Mouse (Mus musculus): ENCODE measurements around the gene Tnr. TPM values are rescaled to one million over a fixed set of nuclear protein-coding genes. Genes with fewer than 3 reads are reported as not detected.

The Tnr gene
- polyA plus RNA-seq, 1 experiment from 2014 or later = not detected

- WGBS = 83% methylated on average over 2 of the region's 2 CpGs
- peaks cover 3% of the 10 kb centered on the region; the same call in 1 of the 2 replicates for H3K4me1 ChIP-seq (ENCODE audit: control insufficient read depth, insufficient read depth, low read length)
- no peak overlapping the region for H3K27ac ChIP-seq (ENCODE audit: low read depth, low read length)
- H3K9me3 ChIP-seq (ENCODE audit: control insufficient read depth, low read length) = no peaks in the 10 kb centered on the region
- no peak overlapping the region for H3K4me2 ChIP-seq (replicated peaks; ENCODE audit: low read depth, low read length)
- H3K36me3 ChIP-seq (ENCODE audit: control insufficient read depth, insufficient read depth, low read length) = no peaks in the 10 kb centered on the region
- no peak overlapping the region for H3K9ac ChIP-seq (ENCODE audit: low read depth, low read length)
- no peak overlapping the region for H3K4me3 ChIP-seq (ENCODE audit: low read length)
- ATAC-seq (ENCODE audit: low FRiP score, low TSS enrichment) = no peak
- H3K27me3 ChIP-seq (ENCODE audit: control insufficient read depth, insufficient read depth, low read length) = no peaks in the 10 kb centered on the region
Measured at GRCm38 (mm10) chr1:159743744-159744253, 220.2 kb downstream of the Tnr start.

GRCm38 (mm10) chr1:159745311-159745710 lies 221.7 kb downstream of the Tnr start:
- Histone ChIP-seq H3K4me2 (replicated peaks; ENCODE audit: low read depth, low read length) (no peak overlapping the region), H3K36me3 (ENCODE audit: control insufficient read depth, insufficient read depth, low read length) (no peaks in the 10 kb centered on the region), H3K4me3 (ENCODE audit: low read length) (no peak overlapping the region), H3K27ac (ENCODE audit: low read depth, low read length) (no peak overlapping the region), H3K9me3 (ENCODE audit: control insufficient read depth, low read length) (no peaks in the 10 kb centered on the region), H3K4me1 (ENCODE audit: control insufficient read depth, insufficient read depth, low read length) (peaks cover 3% of the 10 kb centered on the region; the same call in 1 of the 2 replicates), H3K9ac (ENCODE audit: low read depth, low read length) (no peak overlapping the region), H3K27me3 (ENCODE audit: control insufficient read depth, insufficient read depth, low read length) (no peaks in the 10 kb centered on the region)
- ATAC-seq (ENCODE audit: low FRiP score, low TSS enrichment) = no peak
- WGBS = 32% methylated on average over 2 of the region's 2 CpGs

- H3K9ac ChIP-seq (ENCODE audit: low read depth, low read length) = no peak overlapping the region
- no peaks in the 10 kb centered on the region for H3K36me3 ChIP-seq (ENCODE audit: control insufficient read depth, insufficient read depth, low read length)
- no peak overlapping the region for H3K27ac ChIP-seq (ENCODE audit: low read depth, low read length)
- no peak for ATAC-seq (ENCODE audit: low FRiP score, low TSS enrichment)
- 49% methylated on average over 7 of the region's 7 CpGs for WGBS
- H3K4me2 ChIP-seq (replicated peaks; ENCODE audit: low read depth, low read length) = no peak overlapping the region
- H3K4me1 ChIP-seq (ENCODE audit: control insufficient read depth, insufficient read depth, low read length) = peaks cover 3% of the 10 kb centered on the region; the same call in 1 of the 2 replicates
- no peaks in the 10 kb centered on the region for H3K9me3 ChIP-seq (ENCODE audit: control insufficient read depth, low read length)
- H3K4me3 ChIP-seq (ENCODE audit: low read length) = no peak overlapping the region
- no peaks in the 10 kb centered on the region for H3K27me3 ChIP-seq (ENCODE audit: control insufficient read depth, insufficient read depth, low read length)
Measured at GRCm38 (mm10) chr1:159747969-159748368, 224.4 kb downstream of the Tnr start.

- Histone ChIP-seq H3K4me1 (ENCODE audit: control insufficient read depth, insufficient read depth, low read length) (peaks cover under 1% of the 10 kb centered on the region; the same call in 1 of the 2 replicates), H3K4me2 (replicated peaks; ENCODE audit: low read depth, low read length) (no peak overlapping the region), H3K27ac (ENCODE audit: low read depth, low read length) (no peak overlapping the region), H3K27me3 (ENCODE audit: control insufficient read depth, insufficient read depth, low read length) (no peaks in the 10 kb centered on the region), H3K4me3 (ENCODE audit: low read length) (no peak overlapping the region), H3K36me3 (ENCODE audit: control insufficient read depth, insufficient read depth, low read length) (no peaks in the 10 kb centered on the region), H3K9me3 (ENCODE audit: control insufficient read depth, low read length) (no peaks in the 10 kb centered on the region), H3K9ac (ENCODE audit: low read depth, low read length) (no peak overlapping the region)
- ATAC-seq (ENCODE audit: low FRiP score, low TSS enrichment) = no peak
- WGBS = 76% methylated on average over 5 of the region's 5 CpGs
Measured at GRCm38 (mm10) chr1:159750411-159750810, 226.8 kb downstream of the Tnr start.

GRCm38 (mm10) chr1:159750876-159751275 lies 227.3 kb downstream of the Tnr start:
- no peaks in the 10 kb centered on the region for H3K9me3 ChIP-seq (ENCODE audit: control insufficient read depth, low read length)
- H3K4me3 ChIP-seq (ENCODE audit: low read length) = no peak overlapping the region
- WGBS = 33% methylated on average over 6 of the region's 6 CpGs
- H3K9ac ChIP-seq (ENCODE audit: low read depth, low read length) = no peak overlapping the region
- no peaks in the 10 kb centered on the region for H3K4me1 ChIP-seq (ENCODE audit: control insufficient read depth, insufficient read depth, low read length)
- no peaks in the 10 kb centered on the region for H3K36me3 ChIP-seq (ENCODE audit: control insufficient read depth, insufficient read depth, low read length)
- no peak for ATAC-seq (ENCODE audit: low FRiP score, low TSS enrichment)
- no peak overlapping the region for H3K27ac ChIP-seq (ENCODE audit: low read depth, low read length)
- no peak overlapping the region for H3K4me2 ChIP-seq (replicated peaks; ENCODE audit: low read depth, low read length)
- no peaks in the 10 kb centered on the region for H3K27me3 ChIP-seq (ENCODE audit: control insufficient read depth, insufficient read depth, low read length)

GRCm38 (mm10) chr1:159760970-159761369 lies 237.4 kb downstream of the Tnr start:
- no peaks in the 10 kb centered on the region for H3K9me3 ChIP-seq (ENCODE audit: control insufficient read depth, low read length)
- H3K4me1 ChIP-seq (ENCODE audit: control insufficient read depth, insufficient read depth, low read length) = no peaks in the 10 kb centered on the region
- H3K36me3 ChIP-seq (ENCODE audit: control insufficient read depth, insufficient read depth, low read length) = no peaks in the 10 kb centered on the region
- no peak overlapping the region for H3K27ac ChIP-seq (ENCODE audit: low read depth, low read length)
- H3K9ac ChIP-seq (ENCODE audit: low read depth, low read length) = no peak overlapping the region
- H3K27me3 ChIP-seq (ENCODE audit: control insufficient read depth, insufficient read depth, low read length) = no peaks in the 10 kb centered on the region
- H3K4me3 ChIP-seq (ENCODE audit: low read length) = no peak overlapping the region
- no peak overlapping the region for H3K4me2 ChIP-seq (replicated peaks; ENCODE audit: low read depth, low read length)
- ATAC-seq (ENCODE audit: low FRiP score, low TSS enrichment) = no peak

- Histone ChIP-seq H3K4me3 (ENCODE audit: low read length) (no peak overlapping the region), H3K9me3 (ENCODE audit: control insufficient read depth, low read length) (no peaks in the 10 kb centered on the region), H3K36me3 (ENCODE audit: control insufficient read depth, insufficient read depth, low read length) (no peaks in the 10 kb centered on the region), H3K27me3 (ENCODE audit: control insufficient read depth, insufficient read depth, low read length) (no peaks in the 10 kb centered on the region; the same call in 1 of the 2 replicates), H3K4me1 (ENCODE audit: control insufficient read depth, insufficient read depth, low read length) (no peaks in the 10 kb centered on the region), H3K4me2 (replicated peaks; ENCODE audit: low read depth, low read length) (no peak overlapping the region), H3K27ac (ENCODE audit: low read depth, low read length) (no peak overlapping the region), H3K9ac (ENCODE audit: low read depth, low read length) (no peak overlapping the region)
- WGBS = 78% methylated on average over 2 of the region's 2 CpGs
- no peak for ATAC-seq (ENCODE audit: low FRiP score, low TSS enrichment)
Measured at GRCm38 (mm10) chr1:159763901-159764300, 240.3 kb downstream of the Tnr start.

GRCm38 (mm10) chr1:159764897-159765296 lies 241.3 kb downstream of the Tnr start:
- no peak overlapping the region for H3K4me2 ChIP-seq (replicated peaks; ENCODE audit: low read depth, low read length)
- no peaks in the 10 kb centered on the region for H3K9me3 ChIP-seq (ENCODE audit: control insufficient read depth, low read length)
- H3K4me1 ChIP-seq (ENCODE audit: control insufficient read depth, insufficient read depth, low read length) = no peaks in the 10 kb centered on the region
- no peak overlapping the region for H3K27ac ChIP-seq (ENCODE audit: low read depth, low read length)
- no peak overlapping the region for H3K9ac ChIP-seq (ENCODE audit: low read depth, low read length)
- 51% methylated on average over 2 of the region's 2 CpGs for WGBS
- H3K4me3 ChIP-seq (ENCODE audit: low read length) = no peak overlapping the region
- H3K36me3 ChIP-seq (ENCODE audit: control insufficient read depth, insufficient read depth, low read length) = no peaks in the 10 kb centered on the region
- no peaks in the 10 kb centered on the region; the same call in 1 of the 2 replicates for H3K27me3 ChIP-seq (ENCODE audit: control insufficient read depth, insufficient read depth, low read length)
- ATAC-seq (ENCODE audit: low FRiP score, low TSS enrichment) = no peak

GRCm38 (mm10) chr1:159769948-159770347 lies 246.4 kb downstream of the Tnr start:
- 65% methylated on average over 6 of the region's 6 CpGs for WGBS
- Histone ChIP-seq H3K36me3 (ENCODE audit: control insufficient read depth, insufficient read depth, low read length) (no peaks in the 10 kb centered on the region), H3K27me3 (ENCODE audit: control insufficient read depth, insufficient read depth, low read length) (no peaks in the 10 kb centered on the region; the same call in 1 of the 2 replicates), H3K4me1 (ENCODE audit: control insufficient read depth, insufficient read depth, low read length) (no peaks in the 10 kb centered on the region), H3K9me3 (ENCODE audit: control insufficient read depth, low read length) (no peaks in the 10 kb centered on the region), H3K4me2 (replicated peaks; ENCODE audit: low read depth, low read length) (no peak overlapping the region), H3K4me3 (ENCODE audit: low read length) (no peak overlapping the region), H3K9ac (ENCODE audit: low read depth, low read length) (no peak overlapping the region), H3K27ac (ENCODE audit: low read depth, low read length) (no peak overlapping the region)
- ATAC-seq (ENCODE audit: low FRiP score, low TSS enrichment) = no peak

All from kidney, embryonic 14.5 days (tissue).